Mouse (Mus musculus) adrenal gland, adult 2 months (tissue): ENCODE measurements around the gene Gm49368. TPM values are rescaled to one million over a fixed set of nuclear protein-coding genes. Genes with fewer than 3 reads are reported as not detected.

Experiments used
- DNase-seq: peaks from one replicate; pipeline ENCODE4 v3.0.0; 2021
- polyA plus RNA-seq: library from polyadenylated mRNA; depleted of rRNA; stranded (reverse); fragments of >200 nt; gene quantifications from 2 replicates; pipeline ENCODE4 v1.2.3, GENCODE M21; 2012
- total RNA-seq, 2 experiments: library from RNA; stranded (reverse); gene quantifications; 2 replicates each; pipeline ENCODE4 v1.2.3; 2021

Gene Gm49368
- total and polyA plus RNA-seq, 3 experiments, result not detected

DNA sequence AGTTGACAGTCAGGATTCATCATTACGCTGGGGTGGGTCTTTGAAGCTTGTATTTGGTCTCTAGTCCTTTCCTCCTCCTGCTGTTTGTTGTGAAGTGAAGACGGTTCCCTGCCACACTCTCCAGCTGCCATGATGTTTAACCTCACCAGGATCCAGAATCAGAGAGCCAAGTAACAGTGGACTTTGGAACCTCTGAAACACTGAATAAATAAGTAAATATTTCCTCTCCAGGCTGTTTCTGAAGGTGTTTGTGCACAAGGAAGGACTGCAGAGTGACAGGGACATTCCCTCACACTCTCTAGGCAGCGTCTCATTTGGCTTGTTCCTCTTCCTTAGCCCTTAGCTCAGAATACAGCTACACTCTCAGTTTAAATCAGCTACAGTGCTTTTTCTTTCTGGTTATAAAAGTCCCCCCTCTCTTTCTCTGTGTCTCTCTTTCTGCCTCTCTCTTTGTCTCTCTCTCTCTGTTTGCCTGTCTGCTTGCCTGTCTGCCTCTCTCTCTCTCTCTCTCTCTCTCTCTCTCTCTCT is 5.5 kb upstream of the Gm49368 start:
- DNase-seq, result no peak

DNA sequence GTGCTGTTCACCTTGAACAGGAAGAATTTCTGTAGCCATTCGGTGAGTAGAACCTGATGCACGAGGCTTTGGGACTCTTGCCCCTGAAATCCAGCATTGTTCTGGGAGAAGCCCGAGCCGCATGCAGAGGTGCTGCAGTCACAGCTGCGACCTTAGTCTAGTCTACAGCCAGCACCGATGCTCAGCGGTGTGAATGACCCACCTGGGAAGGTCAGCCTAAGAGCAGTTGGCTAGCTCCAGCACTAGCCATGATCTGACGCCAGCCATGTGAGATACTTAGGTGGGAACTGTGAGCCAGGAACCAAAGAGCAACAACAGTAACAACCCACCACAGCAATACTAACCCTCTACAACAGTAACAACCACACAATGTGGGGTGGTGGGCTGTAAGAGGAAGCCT is 4.6 kb upstream of the Gm49368 start:
- DNase-seq, result no peak

DNA sequence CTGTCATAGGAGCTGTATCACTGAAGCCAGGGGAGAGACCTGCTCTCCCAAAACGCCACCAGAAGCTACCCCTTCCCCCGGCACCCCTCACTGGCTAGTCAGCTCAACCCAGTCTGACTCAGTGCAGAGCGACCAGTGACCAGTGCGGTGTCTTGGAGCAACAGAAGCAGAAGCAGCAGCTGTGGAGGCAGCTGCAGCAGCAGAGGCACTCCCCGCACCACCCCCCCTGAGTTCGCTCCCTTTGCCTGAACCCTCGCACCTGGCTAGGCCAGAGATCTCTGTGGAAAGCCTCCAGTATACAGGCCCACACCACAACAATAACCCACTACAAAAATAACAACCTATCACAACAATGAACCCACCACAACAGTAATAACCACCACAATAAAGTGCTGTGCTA is 3.9 kb upstream of the Gm49368 start:
- DNase-seq, result no peak

DNA sequence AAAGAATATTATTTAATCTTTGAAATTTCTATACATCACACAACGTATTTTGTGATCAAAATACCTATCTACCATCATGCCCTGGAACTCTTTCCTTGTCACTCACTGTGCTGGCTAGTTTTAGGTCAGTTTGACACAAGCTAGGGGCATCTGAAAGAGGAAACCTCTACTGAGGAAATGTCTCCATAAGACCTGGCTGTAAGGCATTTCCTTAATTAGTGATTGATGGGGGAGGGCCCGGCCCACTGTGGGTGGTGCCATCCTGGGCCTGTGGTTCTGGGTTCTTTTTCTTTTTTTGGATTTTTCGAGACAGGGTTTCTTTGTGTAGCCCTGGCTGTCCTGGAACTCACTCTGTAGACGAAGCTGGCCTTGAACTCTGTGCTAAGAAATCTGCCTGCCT is 3.4 kb upstream of the Gm49368 start:
- no peak for DNase-seq

DNA sequence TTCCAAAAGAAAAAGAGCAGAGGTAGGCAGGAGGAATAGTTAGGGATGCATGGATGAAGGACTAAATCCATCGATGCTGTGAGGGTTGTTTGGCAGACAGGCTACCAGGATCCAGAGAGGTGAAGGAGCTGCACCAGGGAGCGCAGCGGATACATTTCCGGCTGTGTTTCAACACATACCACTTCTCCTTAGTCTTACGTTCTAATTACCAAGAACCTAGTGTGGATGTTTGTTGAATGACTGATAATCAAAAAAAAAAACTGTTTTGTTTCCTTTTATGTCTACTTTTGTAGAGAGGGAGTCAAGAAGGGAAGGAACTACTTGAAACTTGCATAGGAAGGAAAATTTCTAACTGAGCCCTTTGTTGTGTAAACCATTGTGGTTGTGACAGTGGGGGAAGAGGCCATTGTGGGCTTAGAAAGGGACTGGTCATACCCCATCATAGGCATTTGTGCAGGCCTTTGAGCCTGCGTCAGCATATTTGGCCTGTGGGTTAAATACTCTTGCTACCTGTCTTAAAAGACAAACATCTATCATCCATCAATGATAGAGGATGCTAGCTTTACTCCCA is 813 bp downstream of the Gm49368 start:
- DNase-seq, result no peak

DNA sequence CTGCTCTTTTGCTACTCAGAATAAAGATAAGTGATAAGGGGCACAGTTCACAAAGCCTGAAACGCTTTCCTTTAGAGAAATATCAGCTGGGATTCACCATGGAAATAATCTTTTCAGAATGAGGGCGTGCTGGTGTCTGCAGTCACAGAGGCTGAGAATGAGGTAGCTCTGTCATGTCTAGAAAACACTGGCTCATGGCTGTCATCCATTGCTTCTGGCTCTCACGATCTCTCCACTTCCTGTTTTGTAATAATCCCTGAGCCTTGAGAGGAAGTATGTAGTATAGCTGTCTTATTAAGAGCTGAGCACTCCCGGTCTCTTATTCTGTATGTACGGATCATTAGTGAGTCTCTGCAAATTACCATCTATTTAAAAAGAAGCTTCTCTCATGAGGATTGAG is 3.1 kb downstream of the Gm49368 start:
- no peak for DNase-seq

DNA sequence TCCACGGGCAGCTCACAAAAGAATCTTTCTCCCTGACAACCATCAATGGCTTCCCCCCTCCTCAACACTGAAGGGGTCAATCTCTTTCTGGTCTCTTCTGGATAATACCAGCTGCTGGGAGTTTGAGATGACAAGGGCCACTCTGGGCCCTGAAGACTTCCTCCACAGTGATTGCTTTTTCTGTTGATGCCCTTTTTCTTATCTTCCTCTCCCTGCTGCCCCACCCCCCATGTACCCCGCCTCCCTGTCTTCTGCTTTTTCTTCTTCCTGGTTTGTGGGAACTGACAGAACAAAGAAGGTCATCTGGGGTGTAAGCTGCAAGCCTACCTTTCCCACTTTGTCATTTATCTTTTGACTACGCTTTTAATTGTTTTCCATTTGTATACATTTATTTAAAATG is 5.4 kb downstream of the Gm49368 start:
- DNase-seq, result no peak

DNA sequence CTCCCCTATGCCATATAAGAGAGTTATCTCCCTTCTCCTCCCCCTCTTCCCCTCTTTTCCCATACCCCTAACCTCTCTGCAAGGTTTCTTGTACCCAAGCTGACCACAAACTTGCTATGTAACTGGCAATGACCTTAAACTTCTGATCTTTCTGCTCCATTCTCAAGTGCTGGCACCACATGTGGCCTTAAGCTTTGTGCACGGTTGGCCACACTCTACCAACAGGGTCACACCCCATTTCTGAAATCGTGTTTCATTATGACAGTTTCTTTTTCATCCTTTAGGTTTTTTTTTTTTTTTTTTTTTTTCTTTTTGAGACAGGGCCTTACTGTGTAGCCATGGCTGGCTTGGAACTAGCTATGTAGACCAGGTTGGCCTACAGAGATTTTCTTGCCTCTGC is 7.4 kb downstream of the Gm49368 start:
- no peak for DNase-seq

DNA sequence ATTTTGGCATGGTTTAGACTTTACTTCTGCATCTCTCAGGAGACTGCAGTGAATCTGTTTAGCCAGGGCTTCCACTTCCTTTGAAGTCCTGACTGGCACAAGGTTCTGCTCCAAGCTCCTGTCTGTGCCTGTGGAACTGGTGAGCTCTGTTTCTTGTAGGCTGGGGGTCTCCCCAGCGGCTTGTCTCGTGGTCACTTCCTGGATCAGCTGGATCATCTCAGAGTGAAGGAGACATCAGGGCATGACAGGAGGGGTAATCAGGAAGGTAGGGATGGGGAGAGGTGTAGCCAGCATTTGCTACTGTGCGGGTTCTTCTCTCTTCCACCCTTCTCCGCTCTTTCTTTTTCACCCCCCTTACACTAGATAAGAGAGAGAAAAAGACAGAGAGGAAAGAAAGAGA is 9.3 kb downstream of the Gm49368 start:
- no peak for DNase-seq

DNA sequence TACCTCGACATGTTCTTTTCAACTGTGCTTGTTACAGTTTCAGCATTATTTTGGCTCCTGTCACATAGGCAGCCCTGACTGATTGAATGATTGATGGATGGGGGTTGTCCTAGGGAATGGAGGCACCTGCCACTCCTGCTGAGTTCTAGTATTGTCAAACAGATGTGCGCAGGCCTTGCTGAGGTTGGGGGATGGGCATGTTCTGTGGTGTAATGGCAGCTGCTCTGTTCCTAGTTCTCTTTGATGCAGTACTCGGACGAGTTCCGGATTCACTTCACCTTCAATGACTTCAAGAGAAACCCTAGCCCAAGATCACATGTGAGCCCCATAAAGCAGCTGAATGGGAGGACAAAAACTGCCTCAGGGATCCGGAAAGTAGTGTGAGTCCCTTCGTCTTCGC is 17.5 kb downstream of the Gm49368 start:
- no peak for DNase-seq

DNA sequence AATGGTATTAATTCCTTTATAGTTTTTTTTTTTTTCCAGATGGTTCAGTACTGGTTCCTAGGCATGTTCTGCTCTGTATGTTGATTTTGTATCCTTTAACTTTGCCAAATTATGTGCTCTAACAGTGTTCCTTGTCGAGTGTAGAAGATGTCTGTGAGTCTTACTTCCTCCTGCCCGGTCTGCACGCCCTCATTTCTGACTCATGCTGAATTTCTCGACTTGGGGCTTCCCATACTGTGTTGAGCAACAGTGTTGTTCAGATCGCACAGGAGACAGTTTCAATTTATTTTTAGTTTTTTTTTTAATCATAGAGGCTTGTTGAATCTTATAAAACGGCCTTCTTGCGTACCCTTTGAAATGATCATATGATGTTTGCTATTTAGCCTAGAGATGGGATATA is 26.7 kb downstream of the Gm49368 start:
- peak; percentile 9 for DNase-seq

DNA sequence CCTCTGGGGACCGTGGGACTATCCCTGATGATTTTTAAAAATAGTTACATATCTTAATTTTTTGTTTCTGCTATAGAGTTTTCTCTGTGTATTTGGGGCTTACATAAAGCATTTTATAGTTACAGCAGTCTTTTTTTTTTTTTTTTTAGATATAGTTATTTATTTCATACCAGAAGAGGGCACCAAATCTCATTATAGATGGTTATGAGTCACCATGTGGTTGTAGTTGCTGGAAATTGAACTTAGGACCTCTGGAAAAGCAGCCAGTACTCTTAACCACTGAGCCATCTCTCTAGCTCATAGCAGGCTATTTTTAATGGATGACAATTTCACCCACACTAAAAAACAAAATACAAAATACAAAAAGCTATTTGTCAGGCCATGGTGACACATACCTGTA is 35.7 kb downstream of the Gm49368 start:
- no peak for DNase-seq

DNA sequence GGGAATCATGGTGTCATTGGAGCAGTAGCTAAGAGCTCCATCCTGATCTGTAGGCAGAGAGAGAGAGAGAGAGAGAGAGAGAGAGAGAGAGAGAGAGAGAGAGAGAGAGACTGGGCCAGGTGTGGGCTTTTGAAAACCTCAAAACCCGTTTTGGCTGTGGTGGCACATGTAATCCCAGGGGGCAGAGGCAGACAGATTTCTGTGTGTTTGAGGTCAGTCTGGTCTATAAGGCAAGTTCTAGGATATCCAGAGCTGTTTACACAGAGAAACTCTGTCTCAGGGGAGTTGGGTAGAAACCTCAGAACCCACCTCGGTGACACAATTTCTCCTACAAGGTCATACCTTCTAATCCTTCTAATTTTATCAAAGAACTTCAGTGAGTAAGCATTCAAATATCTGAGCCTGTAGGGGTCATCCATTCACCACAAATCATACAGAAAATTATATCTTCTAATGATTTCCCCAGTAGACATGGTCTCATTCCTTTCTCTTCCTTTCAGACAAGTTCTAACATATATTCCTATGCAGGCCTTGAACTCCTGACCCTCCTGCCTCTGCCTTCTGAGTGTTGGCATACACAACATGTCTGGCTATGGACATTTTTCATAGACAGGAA is 38.4 kb downstream of the Gm49368 start:
- no peak for DNase-seq

DNA sequence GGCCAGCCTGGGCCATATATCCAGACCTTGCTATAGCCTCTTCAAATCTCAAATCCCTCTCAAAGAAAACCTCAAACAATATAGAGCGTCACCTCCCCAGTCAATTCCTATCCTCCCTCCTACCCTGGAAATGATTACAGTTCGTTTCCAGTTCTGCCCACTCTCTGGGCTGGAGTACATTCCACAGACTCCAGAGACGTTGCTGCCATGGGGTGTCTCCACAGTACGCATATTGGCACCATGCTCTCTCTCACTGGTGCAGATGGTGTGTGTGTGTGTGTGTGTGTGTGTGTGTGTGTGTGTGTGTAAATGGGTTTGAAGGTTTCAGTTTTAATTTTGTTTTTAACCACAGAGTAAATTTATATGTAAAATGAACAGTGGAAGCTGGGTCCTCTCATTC is 42.8 kb downstream of the Gm49368 start:
- DNase-seq, result no peak

DNA sequence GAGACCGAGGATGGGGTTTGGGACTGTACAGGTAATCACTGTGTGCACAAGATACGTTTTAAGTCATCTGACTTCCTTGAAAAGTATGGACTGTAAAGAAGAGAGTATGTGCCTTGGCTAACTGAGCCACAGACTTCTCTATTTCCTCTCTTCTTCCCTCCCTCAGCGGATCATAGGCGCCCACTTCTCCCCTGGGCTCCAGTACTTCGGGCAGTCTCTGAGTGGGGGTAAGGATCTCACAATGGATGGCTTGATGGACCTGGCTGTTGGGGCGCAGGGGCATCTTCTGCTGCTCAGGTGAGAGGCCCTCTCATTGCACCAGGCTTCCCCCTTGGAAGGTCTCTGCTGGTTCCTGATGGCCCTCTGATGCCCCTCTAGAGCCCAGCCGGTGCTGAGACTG is 45.0 kb downstream of the Gm49368 start:
- DNase-seq, result no peak

DNA sequence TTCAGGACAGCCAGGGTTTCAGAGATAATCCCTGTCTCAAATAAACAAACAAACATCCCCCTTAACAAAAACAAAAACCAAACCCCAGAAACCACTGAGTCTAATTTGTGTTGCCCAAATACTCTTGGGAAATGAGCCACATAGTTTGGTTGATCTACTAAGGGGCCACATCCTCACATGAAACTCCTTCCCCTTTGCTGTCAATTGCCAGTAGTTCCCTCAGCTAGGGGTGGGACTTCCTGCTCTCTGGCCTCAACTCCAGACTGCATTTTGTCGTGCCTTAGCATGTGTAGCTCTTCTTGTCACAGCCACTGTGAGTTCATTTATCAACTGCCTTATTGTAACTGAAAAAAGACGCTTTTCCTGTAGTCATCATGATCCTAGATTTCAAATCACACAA is 47.8 kb downstream of the Gm49368 start:
- no peak for DNase-seq

DNA sequence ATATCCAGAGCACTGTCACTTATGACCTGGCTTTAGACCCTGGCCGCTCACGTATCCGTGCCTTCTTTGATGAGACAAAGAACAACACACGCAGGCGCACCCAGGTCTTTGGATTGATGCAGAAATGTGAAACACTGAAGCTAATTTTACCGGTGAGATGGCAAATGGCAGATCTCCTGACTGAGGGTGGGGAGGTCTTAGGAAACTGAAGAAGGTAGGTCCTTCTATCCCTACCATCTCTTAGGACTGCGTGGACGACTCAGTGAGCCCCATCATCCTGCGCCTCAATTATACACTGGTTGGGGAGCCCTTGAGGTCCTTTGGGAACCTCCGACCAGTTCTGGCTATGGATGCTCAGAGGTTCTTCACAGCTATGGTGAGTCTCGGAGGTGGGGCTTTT is 49.6 kb downstream of the Gm49368 start:
- no peak for DNase-seq

DNA sequence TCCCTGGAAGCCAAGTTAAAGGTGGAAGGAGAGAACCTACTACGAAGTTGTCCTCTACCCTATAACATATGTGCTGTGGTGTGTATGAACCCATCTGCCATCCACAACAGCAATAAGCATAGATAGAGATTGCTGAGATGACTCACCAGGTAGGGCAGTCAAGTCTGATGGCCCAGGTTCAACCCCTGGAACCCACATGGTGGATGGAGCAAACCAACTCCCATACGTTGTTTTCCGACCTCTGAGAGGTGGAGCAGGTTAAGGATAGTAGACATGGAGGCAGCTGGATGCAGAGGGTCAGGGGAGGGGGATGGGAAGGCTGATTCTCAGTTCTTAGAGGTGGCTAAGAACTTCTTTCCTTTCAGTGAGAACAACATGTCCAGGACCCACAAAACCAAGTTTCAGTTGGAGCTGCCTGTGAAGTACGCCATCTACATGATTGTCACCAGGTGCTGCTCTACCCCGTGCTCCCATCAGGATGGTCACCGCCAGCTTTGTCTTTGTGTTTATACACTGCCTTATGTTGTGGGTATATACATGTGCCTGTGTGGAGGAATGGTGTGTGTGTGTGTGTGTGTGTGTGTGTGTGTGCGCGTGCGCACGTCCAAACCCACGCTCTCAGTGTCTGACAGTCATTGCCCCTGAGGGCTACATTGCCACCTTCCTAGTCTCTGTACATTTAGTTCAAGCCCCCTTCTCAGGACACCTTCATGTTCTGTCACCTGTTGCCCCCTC is 52.1 kb downstream of the Gm49368 start:
- DNase-seq, result no peak

DNA sequence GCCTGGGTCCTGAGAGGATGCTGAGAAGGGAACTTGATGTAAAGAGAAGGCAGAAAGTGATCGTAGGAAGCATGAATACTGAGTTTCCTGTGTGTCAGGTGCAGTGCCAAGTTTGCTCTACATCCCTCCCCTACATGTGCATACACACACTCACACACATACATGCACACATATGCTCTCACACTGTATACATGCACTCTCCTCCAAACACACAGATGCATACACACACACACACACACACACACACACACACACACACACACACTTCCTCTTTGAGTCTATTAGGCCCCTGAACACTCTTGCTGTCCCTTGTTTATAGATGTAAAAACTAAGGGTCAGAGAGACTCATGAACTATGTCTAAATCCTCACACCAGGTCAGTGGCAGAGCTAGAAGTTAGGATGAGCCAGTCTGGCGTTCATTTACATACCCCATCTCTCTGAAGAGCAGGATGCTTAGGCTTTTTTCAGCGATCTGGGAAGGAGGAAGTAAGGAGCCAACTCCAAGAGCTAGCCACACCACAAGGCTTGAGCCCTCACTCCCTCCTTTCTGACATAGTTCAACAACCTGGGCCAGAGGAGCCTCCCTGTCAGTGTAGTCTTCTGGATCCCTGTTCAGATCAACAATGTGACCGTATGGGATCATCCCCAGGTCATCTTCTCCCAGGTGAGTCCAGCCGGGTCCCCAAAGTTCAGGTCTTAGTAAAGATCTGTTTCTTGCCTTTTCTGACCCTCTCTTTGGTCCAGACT is 52.9 kb downstream of the Gm49368 start:
- DNase-seq, result no peak

DNA sequence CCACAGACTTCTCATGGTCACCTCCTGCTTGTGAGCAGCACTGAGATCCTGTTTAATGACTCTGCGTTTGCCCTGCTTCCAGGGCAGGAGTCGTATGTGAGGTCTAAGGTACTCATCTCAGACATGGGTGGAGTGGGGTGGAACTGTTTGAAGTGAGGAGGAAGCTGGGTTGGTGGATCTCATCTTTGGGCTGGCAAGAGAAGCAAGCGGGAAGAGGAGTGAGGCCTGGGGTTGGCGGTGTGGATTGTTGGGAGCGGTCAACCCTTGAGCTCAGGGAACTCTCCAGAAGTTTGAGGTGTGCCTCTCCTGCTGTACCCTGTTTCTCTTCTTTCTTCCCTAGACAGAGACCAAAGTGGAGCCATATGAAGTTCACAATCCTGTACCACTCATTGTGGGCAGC is 53.9 kb downstream of the Gm49368 start:
- DNase-seq, result no peak

DNA sequence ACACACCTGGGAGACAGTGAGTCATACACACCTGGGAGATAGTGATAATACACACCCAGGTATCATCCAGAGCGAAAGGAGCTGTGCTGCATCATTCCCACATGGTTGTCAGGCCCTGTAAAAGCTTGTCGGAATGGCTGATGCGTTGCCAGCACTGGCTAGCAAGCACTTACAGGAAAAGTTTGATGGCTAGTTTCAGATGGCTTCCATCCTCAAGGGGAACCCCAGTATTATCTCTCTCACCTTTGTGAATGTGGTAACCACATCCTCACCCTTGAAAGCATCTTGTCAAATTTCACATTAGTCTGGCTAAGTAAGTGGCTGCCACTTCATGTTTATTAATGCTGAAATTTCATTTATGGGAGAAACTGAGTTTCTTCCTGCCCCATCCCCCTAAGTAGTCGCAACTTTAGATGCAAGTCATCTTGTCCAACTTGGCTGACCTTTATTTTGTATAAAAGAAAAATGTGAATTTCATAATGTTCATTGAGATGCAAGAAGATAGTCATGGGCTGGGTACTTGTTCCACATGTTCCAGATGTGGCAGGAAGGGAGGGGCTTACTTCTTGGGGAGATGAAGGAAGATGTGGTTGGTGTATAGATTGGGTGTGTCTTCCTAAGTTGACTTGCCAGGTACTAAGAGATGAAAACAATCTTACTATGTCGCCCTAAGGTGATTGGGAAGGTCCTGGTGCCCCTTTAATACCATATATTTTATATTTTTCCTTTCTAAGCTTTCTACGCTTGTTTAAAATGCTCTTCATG is 57.4 kb downstream of the Gm49368 start:
- no peak for DNase-seq
